In genomic region chr17:45260421-45260820, GRCm38 (mm10) we compare ENCODE assay signal across 33 mouse cellular contexts.
"Had no signal": no experiment of that assay in that cellular context is flagged by ENCODE, and none has a peak within 500 bp of the region (broad histone marks: within the 10 kb centered on the region; RNA-seq: fewer than 3 reads in every experiment).

No protein-coding gene starts in this region.

- H3K4me2 ChIP-seq: heart, embryonic 12.5 days; heart, embryonic 13.5 days; heart, embryonic 15.5 days; hindbrain, embryonic 12.5 days; hindbrain, embryonic 13.5 days; hindbrain, embryonic 14.5 days; hindbrain, embryonic 15.5 days; intestine, embryonic 15.5 days; kidney, embryonic 15.5 days had no signal

- H3K36me3 ChIP-seq: heart, embryonic 10.5 days; heart, embryonic 12.5 days; heart, embryonic 13.5 days; heart, embryonic 15.5 days; hindbrain, embryonic 10.5 days; hindbrain, embryonic 12.5 days; hindbrain, embryonic 13.5 days; hindbrain, embryonic 15.5 days; intestine, embryonic 15.5 days; kidney, embryonic 15.5 days had no signal

- DNase-seq: heart, postnatal 10 days; heart, postnatal 14 days; heart, postnatal 36 days; heart, postnatal 4 days; kidney, adult 11 months; kidney, adult 18-20 months; kidney, adult 2 months; kidney, adult 8-10 months; kidney, adult 9 months; kidney, postnatal 14 days; kidney, postnatal 25 days; kidney, postnatal 36 days; layer of hippocampus, adult 9-11 months; layer of hippocampus, postnatal 36 days had no signal

- H3K9ac ChIP-seq: heart, embryonic 12.5 days; heart, embryonic 13.5 days; heart, embryonic 15.5 days; hindbrain, embryonic 12.5 days; hindbrain, embryonic 13.5 days; hindbrain, embryonic 14.5 days; hindbrain, embryonic 15.5 days; intestine, embryonic 15.5 days; kidney, embryonic 15.5 days had no signal

- H3K27me3 ChIP-seq: heart, embryonic 12.5 days; heart, embryonic 13.5 days; heart, embryonic 15.5 days; hindbrain, embryonic 12.5 days; hindbrain, embryonic 13.5 days; hindbrain, embryonic 15.5 days; intestine, embryonic 15.5 days had no signal

- H3K4me1 ChIP-seq: heart, embryonic 12.5 days; heart, embryonic 15.5 days; hindbrain, embryonic 15.5 days; intestine, embryonic 15.5 days had no signal

- H3K9me3 ChIP-seq: heart, embryonic 10.5 days; heart, embryonic 12.5 days; heart, embryonic 15.5 days; hindbrain, embryonic 10.5 days; hindbrain, embryonic 12.5 days; hindbrain, embryonic 13.5 days; hindbrain, embryonic 15.5 days; intestine, embryonic 15.5 days; kidney, embryonic 15.5 days had no signal

- H3K4me3 ChIP-seq: heart, embryonic 10.5 days; heart, embryonic 12.5 days; heart, embryonic 13.5 days; heart, embryonic 15.5 days; hindbrain, embryonic 10.5 days; hindbrain, embryonic 12.5 days; hindbrain, embryonic 13.5 days; hindbrain, embryonic 15.5 days; intestine, embryonic 15.5 days; kidney, embryonic 15.5 days; layer of hippocampus, adult 2 months; left cerebral cortex, adult 2 months had no signal

- ATAC-seq: hindbrain, embryonic 16.5 days; hindbrain, postnatal 0 days; inflammation-experienced regulatory T-cells, adult 6 months; intestine, embryonic 15.5 days; intestine, embryonic 16.5 days; intestine, postnatal 0 days had no signal

- H3K27ac ChIP-seq: heart, embryonic 10.5 days; heart, embryonic 13.5 days; heart, embryonic 15.5 days; hindbrain, embryonic 10.5 days; hindbrain, embryonic 12.5 days; hindbrain, embryonic 13.5 days; hindbrain, embryonic 14.5 days; hindbrain, embryonic 15.5 days; hindbrain, postnatal 0 days; intestine, embryonic 15.5 days; kidney, embryonic 15.5 days; kidney, postnatal 0 days; layer of hippocampus, adult 2 months; left cerebral cortex, adult 2 months had no signal
